Mouse (Mus musculus): ENCODE data around the gene Hmg20b. TPM values are rescaled to one million over a fixed set of nuclear protein-coding genes. Genes with fewer than 3 reads are reported as not detected.

Hmg20b gene
- polyA plus RNA-seq, 1 experiment from 2014 or later, result 36.5 TPM

Small RNAs within 50 kb of the gene (microRNA-seq; reads per million reads assigned to microRNA genes)
- 0.59 reads per million for gene Mir6913

Other genes starting within 250 kb of the Hmg20b start
- 236 and 240 TPM in 2 replicates for gene Map2k2, start 244.6 kb downstream of the Hmg20b start, polyA plus RNA-seq (2014; fragmentation: Nextera tagmentation; extraction: Ambion mirVana)
- gene Zbtb7a, start 215.3 kb downstream of the Hmg20b start, polyA plus RNA-seq (2014; fragmentation: Nextera tagmentation; extraction: Ambion mirVana), result 8.1 and 12.4 TPM in 2 replicates
- 49.2 and 55.7 TPM in 2 replicates for gene Pias4, start 182.6 kb downstream of the Hmg20b start, polyA plus RNA-seq (2014; fragmentation: Nextera tagmentation; extraction: Ambion mirVana)
- gene Eef2, start 173.8 kb downstream of the Hmg20b start, polyA plus RNA-seq (2014; fragmentation: Nextera tagmentation; extraction: Ambion mirVana), result 479 and 528 TPM in 2 replicates
- gene Dapk3, start 167.5 kb downstream of the Hmg20b start, polyA plus RNA-seq (2014; fragmentation: Nextera tagmentation; extraction: Ambion mirVana), result 63.3 and 66.9 TPM in 2 replicates
- gene 4930442H23Rik, start 166.6 kb downstream of the Hmg20b start, polyA plus RNA-seq (2014; fragmentation: Nextera tagmentation; extraction: Ambion mirVana), result 0.23 TPM in 1 of 2 replicates, not detected in the other
- gene Nmrk2, start 148.4 kb downstream of the Hmg20b start, polyA plus RNA-seq (2014; fragmentation: Nextera tagmentation; extraction: Ambion mirVana), result not detected in 2 replicates
- 82.4 and 118 TPM in 2 replicates for gene Atcay, start 119.6 kb downstream of the Hmg20b start, polyA plus RNA-seq (2014; fragmentation: Nextera tagmentation; extraction: Ambion mirVana)
- gene Zfr2, start 117.3 kb downstream of the Hmg20b start, polyA plus RNA-seq (2014; fragmentation: Nextera tagmentation; extraction: Ambion mirVana), result 20.3 and 21.7 TPM in 2 replicates
- 14.8 and 29.4 TPM in 2 replicates for gene Matk, start 97.5 kb downstream of the Hmg20b start, polyA plus RNA-seq (2014; fragmentation: Nextera tagmentation; extraction: Ambion mirVana)
- gene Mrpl54, start 83.5 kb downstream of the Hmg20b start, polyA plus RNA-seq (2014; fragmentation: Nextera tagmentation; extraction: Ambion mirVana), result 121 and 152 TPM in 2 replicates
- 25.1 and 27.5 TPM in 2 replicates for gene Apba3, start 83.5 kb downstream of the Hmg20b start, polyA plus RNA-seq (2014; fragmentation: Nextera tagmentation; extraction: Ambion mirVana)
- gene Tjp3, start 58.9 kb downstream of the Hmg20b start, polyA plus RNA-seq (2014; fragmentation: Nextera tagmentation; extraction: Ambion mirVana), result 4.4 and 5.7 TPM in 2 replicates
- 102 and 132 TPM in 2 replicates for gene Pip5k1c, start 57.5 kb downstream of the Hmg20b start, polyA plus RNA-seq (2014; fragmentation: Nextera tagmentation; extraction: Ambion mirVana)
- gene Cactin, start 29.4 kb downstream of the Hmg20b start, polyA plus RNA-seq (2014; fragmentation: Nextera tagmentation; extraction: Ambion mirVana), result 22.6 and 22.8 TPM in 2 replicates
- 2.9 and 3.7 TPM in 2 replicates for gene Tbxa2r, start 21.7 kb downstream of the Hmg20b start, polyA plus RNA-seq (2014; fragmentation: Nextera tagmentation; extraction: Ambion mirVana)
- not detected in 2 replicates for gene Gipc3, start 7.2 kb downstream of the Hmg20b start, polyA plus RNA-seq (2014; fragmentation: Nextera tagmentation; extraction: Ambion mirVana)
- 5.9 and 9.2 TPM in 2 replicates for gene Mfsd12, start 7.0 kb upstream of the Hmg20b start, polyA plus RNA-seq (2014; fragmentation: Nextera tagmentation; extraction: Ambion mirVana)
- gene 4930404N11Rik, start 15.3 kb upstream of the Hmg20b start, polyA plus RNA-seq (2014; fragmentation: Nextera tagmentation; extraction: Ambion mirVana), result 0.32 and 0.37 TPM in 2 replicates
- gene Fzr1, start 28.0 kb upstream of the Hmg20b start, polyA plus RNA-seq (2014; fragmentation: Nextera tagmentation; extraction: Ambion mirVana), result 122 and 146 TPM in 2 replicates
- gene Dohh, start 33.9 kb upstream of the Hmg20b start, polyA plus RNA-seq (2014; fragmentation: Nextera tagmentation; extraction: Ambion mirVana), result 59.5 and 79.6 TPM in 2 replicates
- 4.5 and 8.2 TPM in 2 replicates for gene Gm48551, start 34.0 kb upstream of the Hmg20b start, polyA plus RNA-seq (2014; fragmentation: Nextera tagmentation; extraction: Ambion mirVana)
- 1.3 and 2.9 TPM in 2 replicates for gene Gm48552, start 38.5 kb upstream of the Hmg20b start, polyA plus RNA-seq (2014; fragmentation: Nextera tagmentation; extraction: Ambion mirVana)
- 1.0 and 1.2 TPM in 2 replicates for gene Smim24, start 42.6 kb upstream of the Hmg20b start, polyA plus RNA-seq (2014; fragmentation: Nextera tagmentation; extraction: Ambion mirVana)
- gene Nfic, start 105.2 kb upstream of the Hmg20b start, polyA plus RNA-seq (2014; fragmentation: Nextera tagmentation; extraction: Ambion mirVana), result 11.2 and 13.7 TPM in 2 replicates
- 61.3 and 117 TPM in 2 replicates for gene Celf5, start 132.2 kb upstream of the Hmg20b start, polyA plus RNA-seq (2014; fragmentation: Nextera tagmentation; extraction: Ambion mirVana)
- 51.6 and 51.8 TPM in 2 replicates for gene Ncln, start 145.9 kb upstream of the Hmg20b start, polyA plus RNA-seq (2014; fragmentation: Nextera tagmentation; extraction: Ambion mirVana)
- 0.34 and 0.47 TPM in 2 replicates for gene S1pr4, start 149.7 kb upstream of the Hmg20b start, polyA plus RNA-seq (2014; fragmentation: Nextera tagmentation; extraction: Ambion mirVana)
- 0.69 and 0.88 TPM in 2 replicates for gene Gna15, start 173.7 kb upstream of the Hmg20b start, polyA plus RNA-seq (2014; fragmentation: Nextera tagmentation; extraction: Ambion mirVana)
- 86.7 and 102 TPM in 2 replicates for gene Gna11, start 194.7 kb upstream of the Hmg20b start, polyA plus RNA-seq (2014; fragmentation: Nextera tagmentation; extraction: Ambion mirVana)
- gene Aes, start 209.0 kb upstream of the Hmg20b start, polyA plus RNA-seq (2014; fragmentation: Nextera tagmentation; extraction: Ambion mirVana), result 485 and 707 TPM in 2 replicates
- 20.4 and 25.7 TPM in 2 replicates for gene Tle2, start 224.1 kb upstream of the Hmg20b start, polyA plus RNA-seq (2014; fragmentation: Nextera tagmentation; extraction: Ambion mirVana)